Mouse (Mus musculus): ENCODE measurements around the gene Cbx3.

Cbx3 gene

DNA sequence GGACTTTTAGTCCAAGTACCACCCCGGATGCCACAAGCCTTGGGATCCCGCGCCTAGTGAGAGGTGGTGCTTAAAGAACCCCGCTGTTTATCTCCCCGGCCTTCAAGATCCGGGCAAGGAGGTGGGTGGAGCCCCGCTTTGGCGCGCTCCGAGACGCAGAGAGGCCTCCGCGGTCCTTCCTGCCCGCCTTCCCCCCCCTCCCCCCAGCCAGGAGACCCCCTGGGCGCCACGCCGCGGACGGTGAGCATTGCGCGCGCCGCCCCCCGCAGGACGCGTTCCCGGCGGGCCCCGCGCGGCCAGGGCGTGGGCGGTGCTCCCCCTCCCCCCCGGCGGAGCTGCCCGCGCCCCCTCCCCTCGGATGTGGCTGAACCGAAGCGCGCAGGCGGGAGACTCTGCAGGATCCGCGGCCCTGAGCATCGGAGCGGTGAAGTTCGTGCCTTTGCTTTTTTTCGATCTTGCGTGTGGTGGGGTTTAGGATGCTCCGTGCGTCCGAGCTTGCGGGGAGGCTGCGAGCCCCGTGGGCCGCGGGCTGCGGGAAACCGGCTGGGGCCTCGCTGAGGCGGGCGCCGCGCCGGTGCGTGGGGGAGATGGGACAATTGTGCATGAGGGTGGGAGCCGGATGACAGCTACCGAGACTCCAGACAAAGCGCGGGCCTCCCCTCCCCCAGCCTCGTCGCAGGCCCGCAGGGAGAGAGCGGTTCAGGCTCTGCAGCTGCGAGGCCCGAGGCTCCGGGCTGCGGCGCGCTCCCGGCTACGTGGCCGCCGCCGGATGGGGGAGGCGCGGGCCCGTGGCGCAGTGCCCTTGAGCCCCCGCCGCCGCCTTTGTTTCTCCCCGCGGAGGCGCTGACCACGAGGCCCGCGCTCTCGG, at the start of gene Cbx3:
Cbx3 (plus strand) TSS at position 50 of the 868 bp plus-strand sequence.
- in situ Hi-C loops (cut with MboI; ENCODE audit: unreplicated experiment in 2 of 2) = loop anchor here (5.0 to 25.0 kb wide), 8 partner anchors 298 to 1342 kb away; partner anchors contain the start of genes Hibadh (in 2 of the 2) and Skap2 (in 2 of the 2)

- in situ Hi-C loops (cut with MboI; ENCODE audit: unreplicated experiment in 2 of 2) = no loop called here
Measured at GRCm38 (mm10) chr6:51423466-51424122, 46.6 kb upstream of the Cbx3 start.

GRCm38 (mm10) chr6:51424537-51424936, 45.6 kb upstream of the Cbx3 start:
- in situ Hi-C loops (cut with MboI; ENCODE audit: unreplicated experiment in 2 of 2) = no loop called here

DNA sequence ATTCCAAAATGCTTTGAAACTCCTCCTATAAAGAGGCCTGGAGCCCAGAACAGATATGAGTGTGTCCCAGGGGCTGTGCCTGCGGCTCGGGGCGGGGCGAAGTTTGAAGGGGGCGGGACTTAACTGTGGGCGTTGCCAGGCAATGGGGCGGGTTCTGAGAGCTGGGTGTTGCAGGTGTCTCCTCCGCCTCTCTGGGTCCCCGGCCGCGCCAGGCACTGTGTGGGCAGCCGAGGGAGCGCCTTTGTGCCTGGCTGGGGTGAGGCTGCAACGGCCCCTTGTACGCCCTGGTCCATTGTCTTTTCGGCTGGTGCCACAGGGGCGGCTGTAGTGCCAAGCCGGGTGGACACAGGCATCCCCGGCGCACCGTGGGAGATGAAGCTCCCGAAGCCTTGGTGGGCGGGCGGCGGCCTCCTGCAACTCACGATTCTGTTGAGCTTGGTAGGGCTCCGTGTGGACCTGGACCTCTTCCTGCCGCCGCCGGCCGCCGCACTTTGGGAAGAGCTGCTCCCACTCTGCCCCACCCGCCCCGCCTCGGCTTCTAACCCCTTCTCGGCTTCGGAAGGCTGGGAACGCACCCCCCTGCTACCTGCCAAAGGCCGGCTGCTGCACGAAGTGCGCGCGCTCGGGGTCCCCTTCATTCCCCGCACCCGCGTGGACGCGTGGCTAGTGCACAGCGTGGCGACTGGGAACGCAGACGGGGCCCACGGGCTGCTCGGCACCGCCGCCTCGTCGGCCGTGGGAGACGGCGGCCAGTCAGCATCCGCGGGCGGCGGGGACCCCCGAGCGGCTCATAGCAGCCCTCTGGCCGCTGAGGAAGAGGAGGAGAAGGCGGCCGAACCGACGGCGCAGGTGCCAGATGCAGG, 37.4 kb upstream of the Cbx3 start, which contains the start of gene Nfe2l3:
Nfe2l3 (plus strand) TSS at position 136 of the 863 bp plus-strand sequence.
- in situ Hi-C loops (cut with MboI; ENCODE audit: unreplicated experiment in 2 of 2) = no loop called here

DNA sequence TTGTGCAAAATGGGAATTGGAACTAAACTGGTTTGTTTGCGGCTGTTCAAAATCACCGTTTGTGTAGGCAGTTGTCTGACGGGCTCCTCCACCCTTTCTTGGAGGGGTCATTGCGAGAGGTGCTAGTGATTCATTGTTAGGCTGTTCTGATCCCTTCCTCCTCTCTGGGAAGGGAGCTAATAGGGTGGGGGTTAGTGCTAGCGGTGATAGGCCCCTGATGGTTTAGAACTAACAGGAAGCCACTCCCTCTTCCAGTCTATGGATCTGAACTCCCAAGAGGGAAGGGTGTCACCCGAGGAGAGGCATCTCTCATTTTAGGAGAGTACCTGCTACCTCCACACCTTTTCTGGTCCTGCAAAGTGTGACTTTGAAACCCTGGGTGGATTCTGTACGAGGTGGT, 35.9 kb upstream of the Cbx3 start:
- in situ Hi-C loops (cut with MboI; ENCODE audit: unreplicated experiment in 2 of 2) = no loop called here

DNA sequence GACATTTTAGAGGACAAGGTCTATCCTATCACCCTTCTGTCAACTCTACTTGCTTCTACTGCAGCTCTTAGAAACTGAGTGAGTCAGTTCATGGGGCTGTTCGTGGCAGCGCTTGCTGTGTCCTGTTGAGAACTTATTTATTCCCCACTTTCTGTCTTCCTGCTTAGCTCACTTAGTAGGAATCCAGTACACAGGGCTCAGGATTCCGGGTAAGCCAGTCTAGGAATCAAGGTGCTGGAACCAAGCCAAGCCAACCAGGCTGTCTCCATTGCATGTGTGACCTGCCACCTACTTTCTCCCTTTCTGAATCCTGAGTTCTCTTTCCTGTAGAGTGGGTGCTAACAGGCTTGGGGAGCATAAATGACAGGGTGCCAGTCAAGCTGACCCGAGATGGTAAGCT, 32.5 kb upstream of the Cbx3 start:
- in situ Hi-C loops (cut with MboI; ENCODE audit: unreplicated experiment in 2 of 2) = no loop called here

GRCm38 (mm10) chr6:51438826-51439330, 31.3 kb upstream of the Cbx3 start:
- in situ Hi-C loops (cut with MboI; ENCODE audit: unreplicated experiment in 2 of 2) = no loop called here

GRCm38 (mm10) chr6:51442191-51442835, 27.8 kb upstream of the Cbx3 start:
- in situ Hi-C loops (cut with MboI; ENCODE audit: unreplicated experiment in 2 of 2) = no loop called here

GRCm38 (mm10) chr6:51452927-51453503, 17.1 kb upstream of the Cbx3 start:
- in situ Hi-C loops (cut with MboI; ENCODE audit: unreplicated experiment in 2 of 2) = loop anchor here (25.0 kb wide), 4 partner anchors 441 to 1359 kb away; partner anchors contain the start of genes Hibadh (in 1 of the 2) and Skap2 (in 1 of the 2)

DNA sequence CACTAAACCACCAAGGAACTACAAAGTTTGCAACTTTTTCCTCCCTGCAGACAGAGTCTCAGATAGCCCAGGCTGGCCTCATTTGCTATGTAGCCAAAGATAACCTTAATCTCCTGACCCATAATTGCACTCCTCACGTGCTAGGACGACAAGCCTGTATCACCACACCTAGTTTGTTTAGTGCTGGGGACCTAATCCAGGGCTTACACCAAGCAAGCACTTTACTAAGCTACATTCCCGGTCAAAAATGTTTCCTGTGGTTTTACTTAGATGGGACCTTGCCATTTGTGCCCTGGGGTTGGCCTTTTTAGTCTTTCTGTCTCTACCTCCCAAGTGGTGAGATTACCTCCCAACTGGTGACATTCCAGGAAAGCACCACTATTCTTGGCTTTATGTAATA, 15.2 kb upstream of the Cbx3 start:
- in situ Hi-C loops (cut with MboI; ENCODE audit: unreplicated experiment in 2 of 2) = loop anchor here (25.0 kb wide), 4 partner anchors 443 to 1357 kb away; partner anchors contain the start of genes Hibadh (in 1 of the 2) and Skap2 (in 1 of the 2)

DNA sequence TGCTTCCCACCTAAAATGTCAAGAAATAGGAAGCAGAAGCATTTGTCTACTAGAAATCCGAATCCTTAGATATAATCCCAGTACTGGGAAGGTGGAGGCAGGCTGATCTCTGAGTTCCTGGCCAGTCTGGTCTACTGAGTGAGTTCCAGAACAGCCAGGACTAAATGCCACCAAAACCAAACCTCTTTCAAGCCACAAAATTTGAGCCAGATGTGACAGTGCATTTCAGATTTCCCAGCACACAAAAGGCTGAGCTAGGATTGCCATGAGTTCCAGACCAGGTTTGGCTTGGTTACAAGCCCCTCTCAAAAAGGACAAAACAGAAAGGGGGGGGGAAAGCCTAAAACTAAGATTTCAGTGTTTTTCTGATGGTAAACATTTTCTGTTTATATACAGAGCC, 14.0 kb upstream of the Cbx3 start:
- in situ Hi-C loops (cut with MboI; ENCODE audit: unreplicated experiment in 2 of 2) = loop anchor here (25.0 kb wide), 4 partner anchors 444 to 1356 kb away; partner anchors contain the start of genes Hibadh (in 1 of the 2) and Skap2 (in 1 of the 2)

- in situ Hi-C loops (cut with MboI; ENCODE audit: unreplicated experiment in 2 of 2) = loop anchor here (25.0 kb wide), 4 partner anchors 445 to 1355 kb away; partner anchors contain the start of genes Hibadh (in 1 of the 2) and Skap2 (in 1 of the 2)
Measured at GRCm38 (mm10) chr6:51457283-51457682, 12.9 kb upstream of the Cbx3 start.

DNA sequence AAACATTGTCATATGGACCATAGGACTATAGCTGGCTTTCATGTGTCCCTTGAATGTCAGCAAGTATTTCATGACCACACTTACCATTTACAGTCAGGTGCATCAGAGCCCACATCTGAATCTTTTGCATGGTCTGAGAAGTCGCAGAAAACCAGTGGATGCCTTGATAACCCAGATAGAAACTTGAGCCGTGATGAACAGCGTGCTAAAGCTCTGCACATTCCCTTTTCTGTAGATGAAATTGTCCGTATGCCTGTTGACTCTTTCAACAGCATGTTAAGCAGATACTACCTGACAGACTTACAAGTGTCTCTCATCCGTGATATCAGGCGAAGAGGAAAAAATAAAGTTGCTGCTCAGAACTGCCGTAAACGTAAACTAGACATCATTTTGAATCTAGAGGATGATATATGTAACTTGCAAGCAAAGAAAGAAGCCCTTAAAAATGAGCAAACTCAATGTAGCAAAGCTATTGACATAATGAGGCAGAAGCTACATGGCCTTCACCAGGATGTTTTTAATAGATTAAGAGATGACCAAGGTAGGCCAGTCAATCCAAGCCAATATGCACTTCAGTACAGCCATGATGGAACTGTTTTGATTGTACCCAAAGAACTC, 12.3 kb upstream of the Cbx3 start:
- in situ Hi-C loops (cut with MboI; ENCODE audit: unreplicated experiment in 2 of 2) = loop anchor here (25.0 kb wide), 4 partner anchors 446 to 1354 kb away; partner anchors contain the start of genes Hibadh (in 1 of the 2) and Skap2 (in 1 of the 2)

- in situ Hi-C loops (cut with MboI; ENCODE audit: unreplicated experiment in 2 of 2) = loop anchor here (25.0 kb wide), 4 partner anchors 447 to 1353 kb away; partner anchors contain the start of genes Hibadh (in 1 of the 2) and Skap2 (in 1 of the 2)
Measured at GRCm38 (mm10) chr6:51458925-51459312, 11.2 kb upstream of the Cbx3 start.

- in situ Hi-C loops (cut with MboI; ENCODE audit: unreplicated experiment in 2 of 2) = loop anchor here (10.0 to 25.0 kb wide), 5 partner anchors 285 to 1353 kb away; partner anchors contain the start of genes Hibadh (in 1 of the 2) and Skap2 (in 1 of the 2)
Measured at GRCm38 (mm10) chr6:51459313-51460020, 10.7 kb upstream of the Cbx3 start.

- in situ Hi-C loops (cut with MboI; ENCODE audit: unreplicated experiment in 2 of 2) = loop anchor here (10.0 to 25.0 kb wide), 5 partner anchors 285 to 1352 kb away; partner anchors contain the start of genes Hibadh (in 1 of the 2) and Skap2 (in 1 of the 2)
Measured at GRCm38 (mm10) chr6:51460021-51460360, 10.2 kb upstream of the Cbx3 start.

GRCm38 (mm10) chr6:51460363-51460762, 9.8 kb upstream of the Cbx3 start:
- in situ Hi-C loops (cut with MboI; ENCODE audit: unreplicated experiment in 2 of 2) = loop anchor here (10.0 to 25.0 kb wide), 5 partner anchors 286 to 1352 kb away; partner anchors contain the start of genes Hibadh (in 1 of the 2) and Skap2 (in 1 of the 2)
